Mouse (Mus musculus): ENCODE data around the gene Rhbdf2. TPM values are rescaled to one million over a fixed set of nuclear protein-coding genes. Genes with fewer than 3 reads are reported as not detected.
A peak's percentile ranks its signal among the peaks of the same experiment; 100 is the strongest.

The Rhbdf2 gene
- polyA plus RNA-seq, 1 experiment from 2014 or later: 15.6 TPM

- in situ Hi-C loops (cut with MboI; ENCODE audit: low pct_unique_long_range_greater_than_20kb): no loop called here
- no peaks in the 10 kb centered on the region for H3K27me3 ChIP-seq
- no peak for ATAC-seq
- no peak for DNase-seq (ENCODE audit: low read depth, low spot score)
- ChIA-PET POLR2A (no interaction called here), CTCF (interaction anchor here (3.0 to 8.2 kb wide), 2 partner anchors 10 to 18 kb away, joined by 11 to 55 read pairs; no protein-coding TSS in a partner anchor)
- TF ChIP-seq CTCF (IDR thresholded peaks at IDR 0.05): no peak
Observed at GRCm38 (mm10) chr11:116661291-116661947, 34.6 kb upstream of the Rhbdf2 start.

- ChIA-PET POLR2A (no interaction called here), CTCF (interaction anchor here (1.6 to 8.2 kb wide), 4 partner anchors 11 to 148 kb away, joined by 4 to 55 read pairs (median 9); no protein-coding TSS in a partner anchor)
- no peak for TF ChIP-seq CTCF (IDR thresholded peaks at IDR 0.05)
- no peak for ATAC-seq
- DNase-seq (ENCODE audit: low read depth, low spot score): no peak
- H3K27me3 ChIP-seq: no peaks in the 10 kb centered on the region
- in situ Hi-C loops (cut with MboI; ENCODE audit: low pct_unique_long_range_greater_than_20kb): no loop called here
Observed at GRCm38 (mm10) chr11:116660181-116660580, 33.4 kb upstream of the Rhbdf2 start.

GRCm38 (mm10) chr11:116659027-116659621, 32.3 kb upstream of the Rhbdf2 start:
- H3K27me3 ChIP-seq: no peaks in the 10 kb centered on the region
- in situ Hi-C loops (cut with MboI; ENCODE audit: low pct_unique_long_range_greater_than_20kb): no loop called here
- no peak for TF ChIP-seq CTCF (IDR thresholded peaks at IDR 0.05)
- ATAC-seq (no peak), DNase-seq (ENCODE audit: low read depth, low spot score) (no peak)
- CTCF ChIA-PET: interaction anchor here (1.6 to 8.2 kb wide), 4 partner anchors 12 to 149 kb away, joined by 4 to 55 read pairs (median 9); no protein-coding TSS in a partner anchor
- POLR2A ChIA-PET: no interaction called here

GRCm38 (mm10) chr11:116658238-116658637, 31.4 kb upstream of the Rhbdf2 start:
- DNase-seq (ENCODE audit: low read depth, low spot score) (no peak), ATAC-seq (no peak)
- in situ Hi-C loops (cut with MboI; ENCODE audit: low pct_unique_long_range_greater_than_20kb): no loop called here
- ChIA-PET CTCF (interaction anchor here (1.0 to 8.2 kb wide), 4 partner anchors 12 to 29 kb away, joined by 3 to 55 read pairs (median 6); no protein-coding TSS in a partner anchor), POLR2A (no interaction called here)
- TF ChIP-seq CTCF (IDR thresholded peaks at IDR 0.05): no peak
- no peaks in the 10 kb centered on the region for H3K27me3 ChIP-seq

- in situ Hi-C loops (cut with MboI; ENCODE audit: low pct_unique_long_range_greater_than_20kb): no loop called here
- ATAC-seq (peak; percentile 41), DNase-seq (ENCODE audit: low read depth, low spot score) (peak; percentile 64)
- ChIA-PET POLR2A (no interaction called here), CTCF (interaction anchor here (1.0 to 8.2 kb wide), 4 partner anchors 12 to 29 kb away, joined by 3 to 55 read pairs (median 6); no protein-coding TSS in a partner anchor)
- H3K27me3 ChIP-seq: no peaks in the 10 kb centered on the region
- no peak for TF ChIP-seq CTCF (IDR thresholded peaks at IDR 0.05)
Observed at GRCm38 (mm10) chr11:116657311-116658223, 30.7 kb upstream of the Rhbdf2 start.

- ChIA-PET POLR2A (no interaction called here), CTCF (interaction anchor here (1.3 to 8.2 kb wide), 3 partner anchors 13 to 31 kb away, joined by 3 to 55 read pairs (median 6); no protein-coding TSS in a partner anchor)
- DNase-seq (ENCODE audit: low read depth, low spot score) (no peak), ATAC-seq (no peak)
- in situ Hi-C loops (cut with MboI; ENCODE audit: low pct_unique_long_range_greater_than_20kb): no loop called here
- no peak for TF ChIP-seq CTCF (IDR thresholded peaks at IDR 0.05)
- H3K27me3 ChIP-seq: no peaks in the 10 kb centered on the region
Observed at GRCm38 (mm10) chr11:116656348-116657191, 29.8 kb upstream of the Rhbdf2 start.

GRCm38 (mm10) chr11:116654255-116654821, 27.5 kb upstream of the Rhbdf2 start, which contains the start of gene Cygb:
Gene Cygb, minus strand, starts transcription at chr11:116654313.
- ATAC-seq (no peak), DNase-seq (ENCODE audit: low read depth, low spot score) (no peak)
- CTCF ChIA-PET: interaction anchor here (2.7 to 8.2 kb wide), 2 partner anchors 11 to 17 kb away, joined by 7 to 55 read pairs; no protein-coding TSS in a partner anchor
- POLR2A ChIA-PET: no interaction called here
- in situ Hi-C loops (cut with MboI; ENCODE audit: low pct_unique_long_range_greater_than_20kb): no loop called here
- TF ChIP-seq CTCF (IDR thresholded peaks at IDR 0.05): no peak
- no peaks in the 10 kb centered on the region for H3K27me3 ChIP-seq

- DNase-seq (ENCODE audit: low read depth, low spot score) (no peak), ATAC-seq (no peak)
- no peaks in the 10 kb centered on the region for H3K27me3 ChIP-seq
- CTCF ChIA-PET: interaction anchor here (1.1 to 8.2 kb wide), 3 partner anchors 9 to 17 kb away, joined by 3 to 55 read pairs (median 7); no protein-coding TSS in a partner anchor
- POLR2A ChIA-PET: no interaction called here
- in situ Hi-C loops (cut with MboI; ENCODE audit: low pct_unique_long_range_greater_than_20kb): no loop called here
- no peak for TF ChIP-seq CTCF (IDR thresholded peaks at IDR 0.05)
Observed at GRCm38 (mm10) chr11:116653709-116654221, 26.9 kb upstream of the Rhbdf2 start.

- in situ Hi-C loops (cut with MboI; ENCODE audit: low pct_unique_long_range_greater_than_20kb): no loop called here
- no peak for TF ChIP-seq CTCF (IDR thresholded peaks at IDR 0.05)
- no peaks in the 10 kb centered on the region for H3K27me3 ChIP-seq
- CTCF ChIA-PET: interaction anchor here (1.1 to 2.7 kb wide), 2 partner anchors 8 to 10 kb away, joined by 3 to 7 read pairs; no protein-coding TSS in a partner anchor
- POLR2A ChIA-PET: no interaction called here
- DNase-seq (ENCODE audit: low read depth, low spot score) (no peak), ATAC-seq (no peak)
Observed at GRCm38 (mm10) chr11:116653234-116653633, 26.4 kb upstream of the Rhbdf2 start, which contains the start of gene Prcd. Gene Prcd, plus strand, starts transcription at chr11:116653534.

Data from Patski (cell line).